Mouse (Mus musculus) limb, embryonic 12.5 days (tissue): ENCODE measurements around the gene Sync. TPM values are rescaled to one million over a fixed set of nuclear protein-coding genes. Genes with fewer than 3 reads are reported as not detected.

ENCODE experiments used
- ATAC-seq: fragments of 200-750 bp; cut with Nextera tagmentation; 2 replicates; pipeline ENCODE4 v1.8.0; 2017; ENCODE audit warnings: low read depth, moderate TSS enrichment; ENCODE audit not compliant: insufficient number of reproducible peaks, insufficient read depth, low FRiP score, low TSS enrichment
- H3K27ac ChIP-seq: fragments of 300-500 bp; sonication (generic); 2 replicates; pipeline ENCODE4 v1.5.1; 2016; ENCODE audit warnings: mild to moderate bottlenecking, moderate library complexity
- H3K27me3 ChIP-seq: fragments of 300-500 bp; sonication (generic); 2 replicates; pipeline ENCODE4 v1.6.1; 2016; ENCODE audit warnings: mild to moderate bottlenecking, moderate library complexity
- H3K36me3 ChIP-seq: fragments of 300-500 bp; sonication (generic); 2 replicates; pipeline ENCODE4 v1.6.1; 2016; ENCODE audit warnings: mild to moderate bottlenecking, moderate library complexity
- H3K4me1 ChIP-seq: fragments of 300-500 bp; sonication (generic); replicated peaks from 2 replicates; pipeline ENCODE4 v1.6.1; 2016
- H3K4me2 ChIP-seq: fragments of 300-500 bp; sonication (generic); 2 replicates; pipeline ENCODE4 v1.6.1; 2016; ENCODE audit warnings: mild to moderate bottlenecking, moderate library complexity
- H3K4me3 ChIP-seq: fragments of 300-500 bp; sonication (generic); replicated peaks from 2 replicates; pipeline ENCODE4 v1.5.1; 2016; ENCODE audit warnings: mild to moderate bottlenecking
- H3K9ac ChIP-seq: fragments of 300-500 bp; sonication (generic); replicated peaks from 2 replicates; pipeline ENCODE4 v1.6.1; 2016; ENCODE audit warnings: mild to moderate bottlenecking, moderate library complexity
- H3K9me3 ChIP-seq: fragments of 300-500 bp; sonication (generic); 2 replicates; pipeline ENCODE4 v1.6.1; 2016; ENCODE audit warnings: mild to moderate bottlenecking, moderate library complexity
- WGBS: fragments of 180-500 bp; shearing (Covaris S2); methylation state at CpG from one replicate; pipeline ENCODE4 v1.1.7; 2016; 5-methylcytosine and 5-hydroxymethylcytosine counted together
- polyA plus RNA-seq: library from polyadenylated mRNA; unstranded; fragments of >200 nt; fragmentation: Nextera tagmentation; extraction: Ambion mirVana; gene quantifications from 2 replicates; pipeline ENCODE4 v1.2.1, GENCODE M21; 2016

Gene Sync
- polyA plus RNA-seq = 1.2 and 1.9 TPM in 2 replicates

- Histone ChIP-seq H3K4me2 (peak within 1 kb of the TSS; percentile 98), H3K27ac (peak within 1 kb of the TSS; percentile 41; the same call in 1 of the 2 replicates)
- WGBS = under 1% methylated on average over 49 of the region's 53 CpGs
Measured at GRCm38 (mm10) chr4:129287472-129287981, at the start of gene Sync. Sync (plus strand) TSS chr4:129287617.

GRCm38 (mm10) chr4:129237843-129238441, 49.5 kb upstream of the Sync start:
- no peak for ATAC-seq
- Histone ChIP-seq H3K4me1 (peaks cover 46% of the 10 kb centered on the region), H3K9ac (peak overlapping the region; percentile 79), H3K9me3 (no peaks in the 10 kb centered on the region), H3K4me2 (peak overlapping the region; percentile 76), H3K27me3 (no peaks in the 10 kb centered on the region), H3K36me3 (no peaks in the 10 kb centered on the region), H3K27ac (no peak overlapping the region), H3K4me3 (peak overlapping the region; percentile 82)
- WGBS = 6% methylated on average over 21 of the region's 21 CpGs

More at GRCm38 (mm10) chr4:129287472-129287981, at the start of gene Sync:
- ATAC-seq = peak; percentile 37; the same call in 1 of the 2 replicates
- Histone ChIP-seq H3K9ac (peak within 1 kb of the TSS; percentile 63), H3K9me3 (no peaks in the 10 kb centered on the region), H3K4me3 (peak within 1 kb of the TSS; percentile 54), H3K36me3 (no peaks in the 10 kb centered on the region), H3K27me3 (peaks cover 33% of the 10 kb centered on the region), H3K4me1 (peaks cover 17% of the 10 kb centered on the region; the same call in 1 of the 2 replicates)

GRCm38 (mm10) chr4:129238579-129239016, 48.8 kb upstream of the Sync start:
- Histone ChIP-seq H3K27ac (no peak overlapping the region), H3K9me3 (no peaks in the 10 kb centered on the region), H3K4me1 (peaks cover 49% of the 10 kb centered on the region)

GRCm38 (mm10) chr4:129239075-129239474, 48.3 kb upstream of the Sync start:
- Histone ChIP-seq H3K9me3 (no peaks in the 10 kb centered on the region), H3K9ac (peak overlapping the region; percentile 79), H3K4me3 (peak overlapping the region; percentile 82), H3K4me1 (peaks cover 49% of the 10 kb centered on the region), H3K27ac (no peak overlapping the region), H3K4me2 (peak overlapping the region; percentile 76), H3K36me3 (no peaks in the 10 kb centered on the region), H3K27me3 (no peaks in the 10 kb centered on the region)
- under 1% methylated on average over 29 of the region's 29 CpGs for WGBS
- peak; percentile 77 for ATAC-seq

More at GRCm38 (mm10) chr4:129238579-129239016, 48.8 kb upstream of the Sync start:
- Histone ChIP-seq H3K9ac (peak overlapping the region; percentile 79), H3K4me2 (peak overlapping the region; percentile 76), H3K36me3 (no peaks in the 10 kb centered on the region), H3K27me3 (no peaks in the 10 kb centered on the region), H3K4me3 (peak overlapping the region; percentile 82)
- WGBS = under 1% methylated on average over 22 of the region's 23 CpGs
- peak; percentile 45 for ATAC-seq

- Histone ChIP-seq H3K36me3 (no peaks in the 10 kb centered on the region), H3K27me3 (peaks cover 28% of the 10 kb centered on the region), H3K4me3 (no peak overlapping the region), H3K4me1 (peaks cover 43% of the 10 kb centered on the region), H3K27ac (peak overlapping the region; percentile 85), H3K9me3 (no peaks in the 10 kb centered on the region), H3K9ac (no peak overlapping the region; the same call in 1 of the 2 replicates), H3K4me2 (peak overlapping the region; percentile 15; the same call in 1 of the 2 replicates)
- ATAC-seq = no peak
- WGBS = 24% methylated on average over 6 of the region's 7 CpGs
Measured at GRCm38 (mm10) chr4:129241898-129242297, 45.5 kb upstream of the Sync start.

- Histone ChIP-seq H3K4me1 (peaks cover 39% of the 10 kb centered on the region), H3K27me3 (peaks cover 32% of the 10 kb centered on the region), H3K4me3 (no peak overlapping the region), H3K27ac (peak overlapping the region; percentile 85), H3K9ac (no peak overlapping the region; the same call in 1 of the 2 replicates), H3K9me3 (no peaks in the 10 kb centered on the region), H3K4me2 (peak overlapping the region; percentile 15), H3K36me3 (no peaks in the 10 kb centered on the region)
- WGBS = 20% methylated on average over 4 of the region's 4 CpGs
- ATAC-seq = no peak
Measured at GRCm38 (mm10) chr4:129242327-129242726, 45.1 kb upstream of the Sync start.

- WGBS = 24% methylated on average over 4 of the region's 4 CpGs
- Histone ChIP-seq H3K36me3 (no peaks in the 10 kb centered on the region), H3K4me3 (no peak overlapping the region), H3K9me3 (no peaks in the 10 kb centered on the region), H3K9ac (no peak overlapping the region; the same call in 1 of the 2 replicates), H3K27me3 (peaks cover 36% of the 10 kb centered on the region), H3K4me2 (0 out of 2 replicates have a peak overlapping the region, but pooled peaks have one; percentile 15), H3K4me1 (peaks cover 36% of the 10 kb centered on the region), H3K27ac (peak overlapping the region; percentile 85)
- ATAC-seq = no peak
Measured at GRCm38 (mm10) chr4:129242761-129243160, 44.7 kb upstream of the Sync start.

- Histone ChIP-seq H3K36me3 (no peaks in the 10 kb centered on the region), H3K27ac (no peak overlapping the region), H3K4me3 (no peak overlapping the region), H3K9me3 (no peaks in the 10 kb centered on the region), H3K4me2 (no peak overlapping the region), H3K4me1 (peaks cover 38% of the 10 kb centered on the region), H3K9ac (no peak overlapping the region), H3K27me3 (peaks cover 55% of the 10 kb centered on the region)
- WGBS = 72% methylated on average over 4 of the region's 4 CpGs
- no peak for ATAC-seq
Measured at GRCm38 (mm10) chr4:129244802-129245201, 42.6 kb upstream of the Sync start.

- H3K4me3 ChIP-seq = no peak overlapping the region
- WGBS = 35% methylated on average over 15 of the region's 15 CpGs
- no peak overlapping the region for H3K9ac ChIP-seq
- no peaks in the 10 kb centered on the region for H3K9me3 ChIP-seq
- no peak overlapping the region for H3K27ac ChIP-seq
- H3K27me3 ChIP-seq = peaks cover 67% of the 10 kb centered on the region
- no peak for ATAC-seq
- H3K4me1 ChIP-seq = peaks cover 45% of the 10 kb centered on the region
- no peaks in the 10 kb centered on the region for H3K36me3 ChIP-seq
- no peak overlapping the region for H3K4me2 ChIP-seq
Measured at GRCm38 (mm10) chr4:129246360-129247301, 40.8 kb upstream of the Sync start.

- H3K4me2 ChIP-seq = peak overlapping the region; percentile 93
- peak overlapping the region; percentile 67 for H3K9ac ChIP-seq
- ATAC-seq = no peak
- no peaks in the 10 kb centered on the region for H3K9me3 ChIP-seq
- H3K27ac ChIP-seq = no peak overlapping the region
- peaks cover 38% of the 10 kb centered on the region for H3K4me1 ChIP-seq
- peak overlapping the region; percentile 58 for H3K4me3 ChIP-seq
- 9% methylated on average over 24 of the region's 24 CpGs for WGBS
- peaks cover 70% of the 10 kb centered on the region for H3K27me3 ChIP-seq
- H3K36me3 ChIP-seq = no peaks in the 10 kb centered on the region
Measured at GRCm38 (mm10) chr4:129247381-129248242, 39.8 kb upstream of the Sync start.
